Mouse (Mus musculus): ENCODE results near the gene Srp54c. TPM values are rescaled to one million over a fixed set of nuclear protein-coding genes. Genes with fewer than 3 reads are reported as not detected.
A peak's percentile ranks its signal among the peaks of the same experiment; 100 is the strongest.

Srp54c gene
- polyA plus RNA-seq, 1 experiment from 2014 or later, result 97.2 TPM

- H3K4me1 ChIP-seq (ENCODE audit: control insufficient read depth, insufficient read depth, low read length), result no peaks in the 10 kb centered on the region
- under 1% methylated on average over 55 of the region's 55 CpGs for WGBS
- H3K4me3 ChIP-seq (ENCODE audit: low read depth, low read length), result peak within 1 kb of the TSS; percentile 59
- DNase-seq (ENCODE audit: low spot score) (peak; percentile 95), ATAC-seq (replicated peaks; ENCODE audit: insufficient number of reproducible peaks, low FRiP score, low TSS enrichment, low read depth) (peak; percentile 91)
- peak within 1 kb of the TSS; percentile 60 for H3K4me2 ChIP-seq (ENCODE audit: low read depth, low read length)
- no peaks in the 10 kb centered on the region for H3K27me3 ChIP-seq (ENCODE audit: control insufficient read depth, insufficient read depth, low read length)
- no peaks in the 10 kb centered on the region for H3K36me3 ChIP-seq (replicated peaks; ENCODE audit: control insufficient read depth, insufficient read depth, low read depth, low read length)
- H3K9ac ChIP-seq (replicated peaks; ENCODE audit: low read length), result peak within 1 kb of the TSS; percentile 80
- H3K9me3 ChIP-seq (replicated peaks; ENCODE audit: control insufficient read depth, low read length), result no peaks in the 10 kb centered on the region
- peak within 1 kb of the TSS; percentile 57 for H3K27ac ChIP-seq (replicated peaks; ENCODE audit: low read depth, low read length)
Observed at GRCm38 (mm10) chr12:55302485-55303441, 72.8 kb downstream of the Srp54c start, which contains the start of gene Ppp2r3c. Gene Ppp2r3c (minus strand): TSS chr12:55302998.

- Histone ChIP-seq H3K4me3 (ENCODE audit: low read depth, low read length) (no peak overlapping the region), H3K4me1 (ENCODE audit: control insufficient read depth, insufficient read depth, low read length) (no peaks in the 10 kb centered on the region), H3K36me3 (replicated peaks; ENCODE audit: control insufficient read depth, insufficient read depth, low read depth, low read length) (no peaks in the 10 kb centered on the region), H3K27me3 (ENCODE audit: control insufficient read depth, insufficient read depth, low read length) (no peaks in the 10 kb centered on the region), H3K9ac (replicated peaks; ENCODE audit: low read length) (no peak overlapping the region), H3K9me3 (replicated peaks; ENCODE audit: control insufficient read depth, low read length) (no peaks in the 10 kb centered on the region), H3K4me2 (ENCODE audit: low read depth, low read length) (no peak overlapping the region), H3K27ac (replicated peaks; ENCODE audit: low read depth, low read length) (no peak overlapping the region)
- WGBS, result 92% methylated on average over 4 of the region's 4 CpGs
- DNase-seq (ENCODE audit: low spot score) (no peak), ATAC-seq (replicated peaks; ENCODE audit: insufficient number of reproducible peaks, low FRiP score, low TSS enrichment, low read depth) (no peak)
Observed at GRCm38 (mm10) chr12:55306371-55306770, 76.4 kb downstream of the Srp54c start.

- 85% methylated on average over 6 of the region's 6 CpGs for WGBS
- Histone ChIP-seq H3K4me1 (ENCODE audit: control insufficient read depth, insufficient read depth, low read length) (no peaks in the 10 kb centered on the region), H3K9ac (replicated peaks; ENCODE audit: low read length) (no peak overlapping the region), H3K27me3 (ENCODE audit: control insufficient read depth, insufficient read depth, low read length) (no peaks in the 10 kb centered on the region), H3K4me3 (ENCODE audit: low read depth, low read length) (no peak overlapping the region), H3K27ac (replicated peaks; ENCODE audit: low read depth, low read length) (no peak overlapping the region), H3K4me2 (ENCODE audit: low read depth, low read length) (no peak overlapping the region), H3K36me3 (replicated peaks; ENCODE audit: control insufficient read depth, insufficient read depth, low read depth, low read length) (no peaks in the 10 kb centered on the region), H3K9me3 (replicated peaks; ENCODE audit: control insufficient read depth, low read length) (no peaks in the 10 kb centered on the region)
- DNase-seq (ENCODE audit: low spot score) (no peak), ATAC-seq (replicated peaks; ENCODE audit: insufficient number of reproducible peaks, low FRiP score, low TSS enrichment, low read depth) (no peak)
Observed at GRCm38 (mm10) chr12:55307566-55307965, 77.6 kb downstream of the Srp54c start.

DNA sequence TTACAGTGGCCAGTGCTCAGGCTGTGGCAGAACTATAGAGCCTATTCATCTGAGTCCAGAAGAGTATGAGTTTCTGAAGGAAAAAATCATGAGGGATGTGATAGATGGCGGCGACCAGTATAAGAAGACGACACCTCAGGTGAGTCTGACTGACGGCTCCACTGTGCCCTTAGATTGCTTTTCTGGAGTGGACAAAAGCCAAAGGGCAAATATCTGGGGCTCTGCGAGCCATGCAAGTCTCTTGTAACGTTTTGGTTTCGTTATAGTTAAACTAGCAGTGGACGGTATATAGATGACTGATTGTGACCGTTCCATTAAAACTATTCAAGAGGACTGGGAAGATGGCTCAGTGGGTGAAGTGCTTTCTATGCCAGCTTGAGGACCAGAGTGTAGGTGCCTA is 78.8 kb downstream of the Srp54c start:
- Histone ChIP-seq H3K36me3 (replicated peaks; ENCODE audit: control insufficient read depth, insufficient read depth, low read depth, low read length) (no peaks in the 10 kb centered on the region), H3K27ac (replicated peaks; ENCODE audit: low read depth, low read length) (no peak overlapping the region), H3K9ac (replicated peaks; ENCODE audit: low read length) (no peak overlapping the region), H3K9me3 (replicated peaks; ENCODE audit: control insufficient read depth, low read length) (no peaks in the 10 kb centered on the region), H3K4me2 (ENCODE audit: low read depth, low read length) (no peak overlapping the region), H3K4me3 (ENCODE audit: low read depth, low read length) (no peak overlapping the region), H3K27me3 (ENCODE audit: control insufficient read depth, insufficient read depth, low read length) (no peaks in the 10 kb centered on the region), H3K4me1 (ENCODE audit: control insufficient read depth, insufficient read depth, low read length) (no peaks in the 10 kb centered on the region)
- 88% methylated on average over 9 of the region's 9 CpGs for WGBS
- DNase-seq (ENCODE audit: low spot score) (no peak), ATAC-seq (replicated peaks; ENCODE audit: insufficient number of reproducible peaks, low FRiP score, low TSS enrichment, low read depth) (no peak)

DNA sequence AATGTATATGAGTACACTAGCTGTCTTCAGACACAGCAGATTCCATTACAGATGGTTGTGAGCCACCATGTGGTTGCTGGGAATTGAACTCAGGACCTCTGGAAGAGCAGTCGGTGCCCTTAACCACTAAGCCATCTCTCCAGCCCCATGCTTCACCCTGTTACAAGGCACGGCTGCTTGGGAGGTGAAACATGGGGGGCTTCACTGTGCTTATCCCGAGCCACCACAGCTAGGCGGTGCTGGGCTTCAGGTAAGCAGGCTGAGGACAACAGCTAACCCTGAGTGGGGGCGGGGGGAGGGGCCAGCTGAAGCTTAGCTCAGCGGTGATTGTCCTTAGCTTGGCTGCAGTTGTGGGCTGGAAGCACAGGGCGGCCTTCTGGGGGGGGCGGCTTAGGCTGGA is 79.5 kb downstream of the Srp54c start:
- H3K9me3 ChIP-seq (replicated peaks; ENCODE audit: control insufficient read depth, low read length), result no peaks in the 10 kb centered on the region
- ATAC-seq (replicated peaks; ENCODE audit: insufficient number of reproducible peaks, low FRiP score, low TSS enrichment, low read depth), result no peak
- H3K4me1 ChIP-seq (ENCODE audit: control insufficient read depth, insufficient read depth, low read length), result no peaks in the 10 kb centered on the region
- H3K27ac ChIP-seq (replicated peaks; ENCODE audit: low read depth, low read length), result no peak overlapping the region
- no peak overlapping the region for H3K4me3 ChIP-seq (ENCODE audit: low read depth, low read length)
- H3K4me2 ChIP-seq (ENCODE audit: low read depth, low read length), result no peak overlapping the region
- 69% methylated on average over 8 of the region's 8 CpGs for WGBS
- no peaks in the 10 kb centered on the region for H3K36me3 ChIP-seq (replicated peaks; ENCODE audit: control insufficient read depth, insufficient read depth, low read depth, low read length)
- H3K9ac ChIP-seq (replicated peaks; ENCODE audit: low read length), result no peak overlapping the region
- no peak for DNase-seq (ENCODE audit: low spot score)
- no peaks in the 10 kb centered on the region for H3K27me3 ChIP-seq (ENCODE audit: control insufficient read depth, insufficient read depth, low read length)

GRCm38 (mm10) chr12:55311841-55312240 is 81.9 kb downstream of the Srp54c start:
- 87% methylated on average over 7 of the region's 7 CpGs for WGBS
- Histone ChIP-seq H3K9me3 (replicated peaks; ENCODE audit: control insufficient read depth, low read length) (no peaks in the 10 kb centered on the region), H3K9ac (replicated peaks; ENCODE audit: low read length) (no peak overlapping the region), H3K4me3 (ENCODE audit: low read depth, low read length) (no peak overlapping the region), H3K27me3 (ENCODE audit: control insufficient read depth, insufficient read depth, low read length) (no peaks in the 10 kb centered on the region), H3K4me2 (ENCODE audit: low read depth, low read length) (no peak overlapping the region), H3K27ac (replicated peaks; ENCODE audit: low read depth, low read length) (no peak overlapping the region), H3K4me1 (ENCODE audit: control insufficient read depth, insufficient read depth, low read length) (no peaks in the 10 kb centered on the region), H3K36me3 (replicated peaks; ENCODE audit: control insufficient read depth, insufficient read depth, low read depth, low read length) (no peaks in the 10 kb centered on the region)
- no peak for DNase-seq (ENCODE audit: low spot score)
- no peak for ATAC-seq (replicated peaks; ENCODE audit: insufficient number of reproducible peaks, low FRiP score, low TSS enrichment, low read depth)

Other genes with a start within 250 kb of the Srp54c start
- not detected in 2 replicates for gene Gm20403, start 243.6 kb upstream of the Srp54c start, polyA plus RNA-seq (2014; fragmentation: Nextera tagmentation; extraction: Ambion mirVana)
- 30.7 and 35.6 TPM in 2 replicates for gene Baz1a, start 215.8 kb upstream of the Srp54c start, polyA plus RNA-seq (2014; fragmentation: Nextera tagmentation; extraction: Ambion mirVana)
- gene 2700097O09Rik, start 150.1 kb upstream of the Srp54c start, polyA plus RNA-seq (2014; fragmentation: Nextera tagmentation; extraction: Ambion mirVana), result 35.6 and 40.3 TPM in 2 replicates
- gene Srp54a, start 149.9 kb upstream of the Srp54c start, polyA plus RNA-seq (2014; fragmentation: Nextera tagmentation; extraction: Ambion mirVana), result 187 and 195 TPM in 2 replicates
- gene Fam177a, start 105.7 kb upstream of the Srp54c start, polyA plus RNA-seq (2014; fragmentation: Nextera tagmentation; extraction: Ambion mirVana), result 14.4 and 15.5 TPM in 2 replicates
- 59.2 and 62.1 TPM in 2 replicates for gene Srp54b, start 75.1 kb upstream of the Srp54c start, polyA plus RNA-seq (2014; fragmentation: Nextera tagmentation; extraction: Ambion mirVana)
- gene 1700047I17Rik2, start 30.6 kb upstream of the Srp54c start, polyA plus RNA-seq (2014; fragmentation: Nextera tagmentation; extraction: Ambion mirVana), result 3.2 and 3.3 TPM in 2 replicates
- gene 1110008L16Rik, start 69.4 kb downstream of the Srp54c start, polyA plus RNA-seq (2014; fragmentation: Nextera tagmentation; extraction: Ambion mirVana), result 21.6 and 22.0 TPM in 2 replicates
- gene Ppp2r3c, start 72.8 kb downstream of the Srp54c start, polyA plus RNA-seq (2014; fragmentation: Nextera tagmentation; extraction: Ambion mirVana), result 28.8 and 31.0 TPM in 2 replicates
- 523 and 533 TPM in 2 replicates for gene Psma6, start 154.1 kb downstream of the Srp54c start, polyA plus RNA-seq (2014; fragmentation: Nextera tagmentation; extraction: Ambion mirVana)